Mouse (Mus musculus) layer of hippocampus, postnatal 14 days (tissue): ENCODE data around the gene Maz. TPM values are rescaled to one million over a fixed set of nuclear protein-coding genes. Genes with fewer than 3 reads are reported as not detected.

ENCODE experiments used
- DNase-seq, 2 experiments: peaks; one replicate each; pipeline ENCODE4 v3.0.0; 2021 to 2022; ENCODE audit warnings: low spot score in 2 of 2, mixed read lengths in 1 of 2
- long read RNA-seq, 2 experiments: library from polyadenylated mRNA; stranded (forward); transcript quantifications; one replicate each; pipeline ENCODE4 v2.0.0; 2021
- total RNA-seq, 2 experiments: library from RNA; stranded (reverse); gene quantifications; 2 replicates each; pipeline ENCODE4 v1.2.3; 2021

Gene Maz
- total RNA-seq: 100 to 1,000 TPM; 270 to 285 TPM
- long read RNA-seq, experiment 1, transcript Maz-201 (5 exons, 2,347 nt): major isoform, 129 of 226 reads
- long read RNA-seq, experiment 1, transcript Maz-203 (6 exons, 2,650 nt): minor isoform, 13 of 226 reads
- long read RNA-seq, experiment 1, partial matches to known transcripts: 25 of 226 reads
- long read RNA-seq, experiment 1, other reads (novel, unspliced or antisense): 56 of 226 reads
- long read RNA-seq, experiment 2, transcript Maz-203 (6 exons, 2,650 nt): minor isoform, 10 of 261 reads
- long read RNA-seq, experiment 2, transcript Maz-201 (5 exons, 2,347 nt): major isoform, 132 of 261 reads
- long read RNA-seq, experiment 2, partial matches to known transcripts: 52 of 261 reads
- long read RNA-seq, experiment 2, other reads (novel, unspliced or antisense): 62 of 261 reads

DNA sequence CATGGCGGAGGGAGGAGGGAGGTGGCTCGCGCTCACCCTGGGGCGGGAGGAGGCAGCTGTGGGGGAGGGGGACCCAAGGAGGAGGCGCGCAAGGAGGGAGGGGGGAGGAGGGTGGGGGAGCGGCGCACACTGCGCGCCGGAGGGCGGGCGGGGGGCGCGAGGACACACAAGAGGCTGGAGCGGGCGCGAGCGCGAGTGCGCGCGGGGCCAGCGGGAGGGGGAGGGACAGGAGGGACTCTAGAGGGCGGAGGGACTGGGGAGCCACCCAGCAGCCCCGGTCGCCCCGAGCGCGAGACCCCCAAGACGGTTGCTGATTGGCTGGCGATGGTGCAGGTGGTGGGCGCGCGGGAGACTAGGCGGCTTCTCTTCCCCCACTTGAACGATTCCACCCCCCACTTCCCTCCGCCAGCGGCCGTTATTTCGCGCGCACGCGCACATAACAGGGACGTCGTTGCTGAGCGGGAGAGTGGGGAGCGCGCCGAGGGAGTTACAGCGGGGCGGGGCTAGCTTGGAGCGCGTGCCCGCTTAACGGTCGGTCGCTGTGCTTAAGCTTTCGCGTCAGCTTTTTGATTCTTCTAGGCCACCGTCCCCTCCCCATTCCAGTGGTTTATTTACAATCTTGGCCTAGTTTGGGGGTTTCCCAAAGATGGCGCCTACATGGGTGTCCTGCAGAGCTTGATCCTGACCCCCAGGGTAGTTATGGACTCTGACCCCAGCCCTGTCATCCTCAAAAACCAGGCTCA lies at the start of gene Maz:
Gene Maz, minus strand, starts transcription at position 54 of the 743 bp plus-strand sequence.
- peak; percentile 99 for DNase-seq

DNA sequence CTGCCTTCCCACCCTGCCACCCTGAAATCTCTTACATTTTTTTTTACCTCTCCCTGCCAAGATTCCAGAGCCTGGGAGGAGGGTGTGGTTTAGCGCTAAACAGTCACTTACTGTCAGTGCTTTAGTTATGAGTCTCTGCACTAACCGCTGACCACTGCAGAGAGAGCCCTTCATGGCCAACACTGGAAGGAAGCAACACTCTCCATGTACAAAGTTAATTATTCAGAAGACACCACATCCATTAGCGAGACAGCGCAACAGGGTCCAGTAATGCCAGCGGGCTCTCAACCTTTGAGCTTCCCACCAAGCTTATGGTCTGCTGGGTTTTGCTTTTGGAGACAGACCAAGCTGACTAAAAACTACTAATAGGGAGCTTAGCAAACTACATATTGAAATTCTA lies 49.4 kb upstream of the Maz start:
- no peak for DNase-seq

GRCm38 (mm10) chr7:127073221-127073620 lies 46.4 kb upstream of the Maz start:
- no peak for DNase-seq

- no peak for DNase-seq
These were observed 44.1 kb upstream of the Maz start for GRCm38 (mm10) chr7:127070871-127071413.

GRCm38 (mm10) chr7:127066317-127066716 lies 39.5 kb upstream of the Maz start:
- no peak for DNase-seq

GRCm38 (mm10) chr7:127065538-127065937 lies 38.7 kb upstream of the Maz start:
- no peak for DNase-seq

DNA sequence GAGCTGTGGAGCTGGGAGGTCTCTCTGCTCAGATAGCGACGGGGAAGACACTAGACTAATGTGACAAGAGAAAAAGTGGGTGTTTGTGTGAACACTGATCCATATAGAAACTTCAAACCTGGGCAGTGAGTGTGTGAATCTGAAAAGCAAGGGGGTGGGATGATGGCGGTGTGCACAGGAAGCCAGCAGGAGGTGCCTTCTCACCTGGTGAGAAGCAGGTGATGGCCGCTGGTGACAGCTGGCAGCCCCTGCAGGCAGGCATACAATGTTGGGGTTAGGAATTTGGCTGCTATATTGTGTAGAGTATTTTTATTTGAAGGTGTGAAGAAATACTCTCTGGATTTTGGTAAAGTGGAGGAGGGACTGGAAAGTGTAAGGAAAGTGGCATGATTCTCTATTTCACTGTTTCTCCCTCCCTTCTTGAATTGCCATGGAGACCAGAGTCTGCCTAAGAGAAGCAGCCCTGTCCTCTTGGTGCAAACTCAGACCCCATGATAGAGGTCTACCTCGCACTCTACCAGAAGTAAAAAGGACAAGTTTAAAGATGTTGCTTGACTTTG lies 28.3 kb upstream of the Maz start:
- no peak for DNase-seq

- peak; percentile 86 to 89 for DNase-seq
These were observed 15.2 kb upstream of the Maz start, which contains the start of gene Kif22 for GRCm38 (mm10) chr7:127041851-127042672. Kif22 (minus strand) TSS chr7:127042471.

- DNase-seq: no peak
These were observed 4.4 kb upstream of the Maz start for GRCm38 (mm10) chr7:127031244-127031643.

DNA sequence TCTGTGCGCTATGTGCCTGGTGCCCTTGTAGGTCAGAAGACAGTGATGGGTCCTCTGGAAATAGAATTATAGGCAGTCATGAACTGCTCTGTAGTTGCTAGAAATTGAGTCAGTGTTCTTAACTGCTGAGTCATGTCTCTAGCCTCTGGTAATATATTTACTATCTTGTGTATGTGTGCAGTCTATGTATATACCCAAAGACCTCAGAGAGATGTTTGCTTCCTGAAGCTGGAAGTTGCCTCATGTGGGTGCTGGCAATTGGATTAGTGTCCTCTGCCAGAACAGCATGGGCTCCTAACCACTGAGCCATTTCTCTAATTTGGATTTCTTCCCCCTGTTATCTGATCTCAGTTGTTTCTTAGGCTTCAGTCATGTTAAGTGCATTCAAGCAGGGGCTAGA lies 3.3 kb upstream of the Maz start:
- DNase-seq: no peak

DNA sequence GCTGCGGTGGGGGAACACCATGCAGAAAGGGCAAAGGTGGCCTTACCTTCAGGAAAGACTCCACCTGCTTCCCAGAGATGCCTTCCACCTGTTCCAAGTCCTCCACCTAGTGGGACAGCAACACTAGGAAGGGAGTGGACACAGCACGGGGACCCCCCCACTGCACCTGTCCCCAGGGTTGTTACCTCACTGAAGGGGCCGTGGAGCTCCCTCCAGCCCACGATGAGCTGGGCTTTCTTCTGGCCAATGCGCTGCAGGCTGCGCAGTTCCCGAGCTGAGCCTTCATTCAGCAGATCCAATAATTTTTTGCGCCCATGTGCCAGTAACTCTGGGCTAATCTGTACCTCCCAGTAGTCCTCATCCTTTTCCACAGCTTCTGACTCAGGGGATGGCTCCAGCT lies 1.0 kb upstream of the Maz start:
- no peak for DNase-seq

- DNase-seq: peak in 1 of 2 experiments; percentile 63
These were observed 237 bp downstream of the Maz start for GRCm38 (mm10) chr7:127026616-127026983.

GRCm38 (mm10) chr7:127026161-127026600 lies 656 bp downstream of the Maz start:
- DNase-seq: peak in 1 of 2 experiments; percentile 60

DNA sequence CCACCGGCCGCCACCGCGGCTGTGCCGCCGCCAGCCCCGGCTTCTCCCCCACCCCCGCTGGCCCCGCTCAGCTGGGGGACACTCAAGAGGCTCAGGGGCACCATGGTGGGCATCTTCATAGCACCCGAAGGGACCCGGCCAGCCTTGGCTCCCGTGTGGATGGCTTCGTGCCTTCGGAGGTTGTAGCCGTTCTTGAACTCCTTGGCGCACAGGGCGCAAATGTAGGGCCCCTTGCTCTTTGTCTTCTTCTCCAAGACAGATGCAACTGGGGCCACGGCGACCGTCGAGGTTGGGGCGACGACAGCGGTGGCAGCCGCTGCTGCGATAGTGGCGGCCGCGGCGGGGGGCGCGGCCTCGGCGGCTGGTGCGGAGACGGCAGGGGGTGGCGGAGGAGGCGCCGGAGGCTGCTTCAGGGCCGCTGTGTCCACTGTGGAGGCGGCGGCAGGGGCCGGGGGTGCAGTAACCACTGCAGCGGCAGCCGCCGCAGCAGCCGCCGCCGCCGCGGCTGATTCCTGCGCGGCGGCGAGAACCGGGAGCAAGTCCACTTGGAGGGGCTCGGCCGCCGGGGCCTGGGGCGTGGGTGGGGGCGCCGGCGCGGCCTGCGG lies 1.2 kb downstream of the Maz start:
- DNase-seq: no peak

- DNase-seq: peak; percentile 80 to 84
These were observed 1.9 kb downstream of the Maz start for GRCm38 (mm10) chr7:127024755-127025555.

DNA sequence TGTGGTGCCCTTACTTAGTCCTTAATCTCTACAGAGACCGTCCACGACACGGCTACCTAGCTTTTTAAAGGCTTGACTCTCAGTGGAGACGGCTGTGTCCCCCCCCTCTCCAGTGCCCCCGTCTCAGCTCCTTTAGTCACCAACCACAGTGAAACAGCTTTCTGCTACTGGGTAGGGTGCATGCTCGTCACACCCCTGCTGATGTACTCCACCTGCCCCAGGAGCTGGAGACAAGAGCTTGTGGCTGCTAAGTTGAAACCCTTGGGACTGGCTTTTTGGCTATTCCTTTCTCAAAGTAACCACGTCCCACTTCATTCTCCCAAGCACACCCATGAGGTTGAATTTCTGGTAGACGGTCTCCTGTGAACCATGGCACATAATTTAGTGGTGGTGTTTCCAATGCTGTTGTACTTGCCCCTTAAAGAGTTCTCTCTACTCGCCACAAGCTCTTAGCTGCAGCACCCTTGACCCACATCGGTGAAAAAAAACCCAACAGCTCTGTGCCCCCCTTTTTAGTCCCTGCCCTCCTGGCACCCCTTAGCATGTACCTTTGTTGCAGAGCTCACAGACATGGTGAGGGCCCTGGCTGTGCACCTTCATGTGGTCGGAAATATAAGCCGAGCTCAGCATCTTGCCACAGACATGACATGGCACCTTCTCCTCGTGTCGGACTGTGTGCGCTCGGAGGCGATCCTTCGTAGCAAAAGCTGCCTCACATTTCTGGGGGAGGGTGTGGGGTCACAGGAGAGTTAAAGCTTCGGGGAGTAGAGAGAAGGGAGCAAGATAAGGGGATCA lies 2.7 kb downstream of the Maz start:
- DNase-seq: no peak

GRCm38 (mm10) chr7:127023272-127023691 lies 3.6 kb downstream of the Maz start:
- DNase-seq: no peak

DNA sequence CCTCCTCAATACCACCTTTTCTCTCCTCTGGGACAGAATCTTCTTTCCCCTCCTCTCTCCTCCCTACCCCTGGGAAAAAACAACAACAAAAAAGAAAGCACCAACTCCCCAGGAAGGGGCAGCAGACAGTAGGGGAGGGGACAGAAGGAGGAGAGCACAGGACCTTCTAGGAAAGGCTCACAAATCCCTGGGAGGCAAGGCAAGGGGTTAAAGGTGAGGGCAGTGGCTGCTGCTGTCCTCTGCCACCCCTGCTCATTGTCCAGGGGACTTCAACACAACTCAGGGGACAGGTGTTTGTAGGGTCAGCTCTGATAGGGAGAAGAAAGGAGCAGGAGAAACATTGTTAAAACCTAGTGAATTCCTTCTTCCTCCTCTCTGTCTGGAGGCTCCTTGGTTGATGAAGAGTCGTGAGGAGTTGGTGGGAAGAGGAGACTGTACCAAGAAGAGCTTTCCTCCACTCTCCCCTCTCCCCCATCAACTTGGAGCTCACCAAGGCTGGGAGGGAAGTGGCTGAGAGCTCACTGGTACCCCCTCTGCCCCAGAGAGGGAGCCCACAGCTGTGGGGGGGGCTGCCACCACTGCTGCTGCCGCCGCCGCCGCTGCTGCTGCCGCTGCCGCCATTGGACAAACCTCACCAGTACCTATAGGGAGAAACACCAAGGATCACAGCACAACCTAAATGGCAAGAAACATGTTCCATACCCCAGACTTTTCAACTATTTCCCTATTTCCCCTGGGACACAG lies 4.1 kb downstream of the Maz start:
- DNase-seq: no peak
